Mouse (Mus musculus) heart, adult 2 months (tissue): ENCODE measurements around the gene Kirrel2.

Experiments used
- EP300 ChIP-seq: fragments of 200-500 bp; IDR thresholded peaks from 2 replicates; pipeline ENCODE4 v1.6.1; 2011; ENCODE audit warnings: low read depth, low read length, control low read depth; ENCODE audit not compliant: insufficient read depth
- POLR2A ChIP-seq: fragments of 200-500 bp; IDR thresholded peaks from 2 replicates; pipeline ENCODE4 v1.6.1; 2011; ENCODE audit warnings: mild to moderate bottlenecking, low read depth, low read length, control low read depth; ENCODE audit not compliant: insufficient read depth

DNA sequence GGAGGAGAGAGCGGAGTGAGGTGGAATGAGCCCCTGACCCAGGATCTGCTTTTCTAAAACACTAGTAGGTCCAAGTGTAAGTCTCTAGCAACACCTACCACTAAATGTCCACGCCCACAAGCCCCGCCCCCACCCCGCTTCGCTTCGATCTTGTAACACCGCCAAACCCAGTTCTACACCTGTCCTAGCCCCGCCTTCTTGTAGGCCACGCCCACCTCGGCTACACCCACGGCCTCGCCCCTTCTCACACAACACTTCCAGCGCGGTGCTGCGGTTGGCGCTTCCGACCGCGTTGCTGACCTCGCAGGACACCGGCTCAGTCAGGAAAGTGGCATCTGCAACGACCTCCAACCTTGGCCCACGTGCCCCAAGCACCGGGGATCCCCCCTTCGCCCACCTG, 3.7 kb downstream of the Kirrel2 start:
- no peak for TF ChIP-seq POLR2A
- TF ChIP-seq EP300: no peak
